Mouse (Mus musculus) CD4-positive, CD25-positive, alpha-beta regulatory T cell, adult 9 weeks (primary cell): Measurements from ENCODE around the gene Arhgef28. TPM values are rescaled to one million over a fixed set of nuclear protein-coding genes. Genes with fewer than 3 reads are reported as not detected.

Source experiments
- polyA plus RNA-seq: library from polyadenylated mRNA; unstranded; fragments of 100-300 nt; shearing (Covaris generic); gene quantifications from one replicate; pipeline ENCODE4 v1.2.1, GENCODE M21; 2017

Arhgef28 gene
- polyA plus RNA-seq, result not detected

GRCm38 (mm10) chr13:98205771-98206545 is at the start of gene Arhgef28:
Gene Arhgef28, minus strand, starts transcription at chr13:98206439.

Other genes with a start within 250 kb of the Arhgef28 start
- 61.5 TPM for gene Utp15, start 56.6 kb upstream of the Arhgef28 start, polyA plus RNA-seq
- gene Ankra2, start 56.6 kb upstream of the Arhgef28 start, polyA plus RNA-seq, result 22.3 TPM
- not detected for gene Gm21976, start 73.4 kb upstream of the Arhgef28 start, polyA plus RNA-seq
- gene Btf3, start 110.6 kb upstream of the Arhgef28 start, polyA plus RNA-seq, result 663 TPM
- gene Foxd1, start 147.8 kb upstream of the Arhgef28 start, polyA plus RNA-seq, result not detected